ENCODE assay signal across 31 mouse cellular contexts in the genomic region with DNA sequence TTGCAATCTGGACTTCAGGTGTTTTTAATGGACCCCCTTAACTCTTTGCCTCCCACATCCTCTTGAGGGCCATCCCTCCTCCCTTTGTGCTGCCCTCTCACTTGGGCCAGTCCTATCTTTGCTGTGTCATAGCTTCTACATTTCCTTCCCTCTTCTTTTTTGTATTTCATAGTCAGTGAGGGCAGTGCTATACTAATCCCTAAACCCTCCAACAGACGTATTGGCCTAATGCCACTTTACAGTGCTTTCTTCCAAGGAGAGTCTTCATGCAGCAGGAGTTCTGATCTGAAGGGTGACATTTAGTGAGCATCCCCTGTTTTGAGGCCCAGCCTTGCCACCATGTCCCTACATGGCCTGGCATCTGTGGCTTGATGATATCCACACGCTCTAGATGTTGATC. TPM values are rescaled to one million over a fixed set of nuclear protein-coding genes. Genes with fewer than 3 reads are reported as not detected.
A peak's percentile ranks its signal among the peaks of the same experiment; 100 is the strongest.
DNase-seq lines count a peak whose midpoint lies in the region; ATAC-seq and TF ChIP-seq lines count a peak whose summit lies in the region.
"Had no signal": no experiment of that assay in that cellular context is flagged by ENCODE, and none has a peak within 500 bp of the region (broad histone marks: within the 10 kb centered on the region; RNA-seq: fewer than 3 reads in every experiment).

No protein-coding gene starts in this region.

- H3K4me3 ChIP-seq in heart, embryonic 12.5 days: no peak overlapping the region
- no peak overlapping the region for H3K4me3 ChIP-seq in bone marrow, adult 2 months (replicated peaks; ENCODE audit: control insufficient read depth, low read depth, low read length)
- H3K4me3 ChIP-seq in megakaryocyte, embryonic 14.5 days (replicated peaks): peak overlapping the region; percentile 82
- H3K4me3 ChIP-seq in hindbrain, embryonic 12.5 days: no peak overlapping the region
- H3K4me3 ChIP-seq: embryonic facial prominence, embryonic 13.5 days; erythroblast, embryonic 14.5 days; hindbrain, embryonic 10.5 days; intestine, embryonic 15.5 days; left cerebral cortex, adult 2 months; limb, embryonic 12.5 days; liver, embryonic 12.5 days; myocyte; neural tube, embryonic 13.5 days had no signal

- H3K27me3 ChIP-seq in heart, embryonic 12.5 days (replicated peaks): no peaks in the 10 kb centered on the region
- no peaks in the 10 kb centered on the region for H3K27me3 ChIP-seq in megakaryocyte, embryonic 14.5 days (replicated peaks)
- no peaks in the 10 kb centered on the region for H3K27me3 ChIP-seq in hindbrain, embryonic 12.5 days
- H3K27me3 ChIP-seq: embryonic facial prominence, embryonic 13.5 days; intestine, embryonic 15.5 days; liver, embryonic 12.5 days; neural tube, embryonic 13.5 days had no signal

- DNase-seq in heart, adult 18-20 months: no peak
- peak; percentile 52 for DNase-seq in 416B (ENCODE audit: low read depth)
- DNase-seq in layer of hippocampus, adult 8-10 months (ENCODE audit: low spot score in 2 of 2): no peak
- no peak for DNase-seq in frontal cortex, postnatal 36 days (ENCODE audit: low spot score in 2 of 2)
- DNase-seq: adrenal gland, adult 8-10 months; cerebellum, adult 8-10 months; cerebellum, postnatal 25 days; embryo, embryonic 11 days; heart, postnatal 14 days; kidney, adult 2 months; kidney, postnatal 10 days; lung, embryonic 14.5 days; lung, postnatal 14 days; right cerebral cortex, postnatal 4 days had no signal

- H3K9me3 ChIP-seq in heart, embryonic 12.5 days (replicated peaks): no peaks in the 10 kb centered on the region
- no peaks in the 10 kb centered on the region for H3K9me3 ChIP-seq in megakaryocyte, embryonic 14.5 days
- no peaks in the 10 kb centered on the region for H3K9me3 ChIP-seq in hindbrain, embryonic 12.5 days (replicated peaks)
- H3K9me3 ChIP-seq: embryonic facial prominence, embryonic 13.5 days; hindbrain, embryonic 10.5 days; intestine, embryonic 15.5 days; limb, embryonic 12.5 days; liver, embryonic 12.5 days; neural tube, embryonic 13.5 days had no signal

- ATAC-seq in heart, embryonic 12.5 days (ENCODE audit: insufficient number of reproducible peaks, low FRiP score): 0 out of 2 replicates have a peak, but pooled peaks have one; percentile 34
- ATAC-seq in hindbrain, embryonic 12.5 days (ENCODE audit: low FRiP score): no peak
- ATAC-seq: forebrain, embryonic 16.5 days; hindbrain, embryonic 16.5 days; intestine, embryonic 15.5 days; liver, embryonic 12.5 days; midbrain, embryonic 16.5 days had no signal

- no peak overlapping the region for H3K4me2 ChIP-seq in heart, embryonic 12.5 days
- H3K4me2 ChIP-seq in hindbrain, embryonic 12.5 days (replicated peaks): no peak overlapping the region
- H3K4me2 ChIP-seq: embryonic facial prominence, embryonic 13.5 days; intestine, embryonic 15.5 days; limb, embryonic 12.5 days; liver, embryonic 12.5 days; lung, embryonic 14.5 days; neural tube, embryonic 13.5 days had no signal

- WGBS in heart, embryonic 12.5 days: 86% methylated on average over 2 of the region's 2 CpGs
- 48% methylated on average over 2 of the region's 2 CpGs for WGBS in bone marrow, adult 2 months
- WGBS in hindbrain, embryonic 12.5 days: 92% methylated on average over 2 of the region's 2 CpGs

- TF ChIP-seq CTCF in bone marrow, adult 2 months (IDR thresholded peaks at IDR 0.05; ENCODE audit: control insufficient read depth, insufficient read depth, low read length): no peak

- no peaks in the 10 kb centered on the region for H3K36me3 ChIP-seq in heart, embryonic 12.5 days
- peaks cover 34% of the 10 kb centered on the region for H3K36me3 ChIP-seq in megakaryocyte, embryonic 14.5 days (replicated peaks; ENCODE audit: low read length)
- no peaks in the 10 kb centered on the region for H3K36me3 ChIP-seq in hindbrain, embryonic 12.5 days
- H3K36me3 ChIP-seq: embryonic facial prominence, embryonic 13.5 days; hindbrain, embryonic 10.5 days; intestine, embryonic 15.5 days; limb, embryonic 12.5 days; liver, embryonic 12.5 days; neural tube, embryonic 13.5 days had no signal

- no peak overlapping the region for H3K27ac ChIP-seq in heart, embryonic 12.5 days (ENCODE audit: poor library complexity, severe bottlenecking)
- H3K27ac ChIP-seq in bone marrow, adult 2 months (ENCODE audit: control insufficient read depth, insufficient read depth, low read depth, low read length, poor library complexity): peak overlapping the region; percentile 61
- no peak overlapping the region for H3K27ac ChIP-seq in hindbrain, embryonic 12.5 days
- H3K27ac ChIP-seq: hindbrain, embryonic 10.5 days; intestine, embryonic 15.5 days; left cerebral cortex, adult 2 months; limb, embryonic 12.5 days; liver, embryonic 12.5 days; neural tube, embryonic 13.5 days had no signal

- H3K4me1 ChIP-seq in heart, embryonic 12.5 days (replicated peaks): peaks cover 24% of the 10 kb centered on the region
- peaks cover 5% of the 10 kb centered on the region for H3K4me1 ChIP-seq in bone marrow, adult 2 months (ENCODE audit: control insufficient read depth, insufficient read depth, low read length)
- H3K4me1 ChIP-seq in megakaryocyte, embryonic 14.5 days: peaks cover 85% of the 10 kb centered on the region
- H3K4me1 ChIP-seq in hindbrain, embryonic 12.5 days: no peaks in the 10 kb centered on the region

- no peak for TF ChIP-seq POLR2A in bone marrow, adult 2 months (IDR thresholded peaks at IDR 0.05; ENCODE audit: borderline replicate concordance, control insufficient read depth, low read depth, low read length)

- H3K9ac ChIP-seq in heart, embryonic 12.5 days: no peak overlapping the region
- H3K9ac ChIP-seq in hindbrain, embryonic 12.5 days: no peak overlapping the region
- H3K9ac ChIP-seq: embryonic facial prominence, embryonic 13.5 days; intestine, embryonic 15.5 days; limb, embryonic 12.5 days; liver, embryonic 12.5 days; lung, embryonic 14.5 days; neural tube, embryonic 13.5 days had no signal

RNA-seq across cellular contexts. Expression of a gene that starts 1.6 kb away (rescaled TPM):
- 0.14 and 0.28 TPM in 2 replicates for polyA plus RNA-seq in heart, embryonic 12.5 days (2016; fragmentation: Nextera tagmentation; extraction: Ambion mirVana)
- total RNA-seq in heart, adult 18-20 months (2021): under 1 TPM in 1 of 2 experiments, not detected in 1; 0.13 TPM
- polyA plus RNA-seq in bone marrow, adult 2 months (2011; ENCODE audit: insufficient read depth, insufficient read length, low replicate concordance, missing spikeins): not detected in 2 replicates
- polyA plus RNA-seq in megakaryocyte, embryonic 14.5 days (2012; ENCODE audit: insufficient read depth, low replicate concordance): 0.09 TPM in 1 of 2 replicates, not detected in the other
- polyA plus RNA-seq in hindbrain, embryonic 12.5 days (2016; fragmentation: Nextera tagmentation; extraction: Ambion mirVana): 0.59 and 1.1 TPM in 2 replicates
- total RNA-seq in layer of hippocampus, adult 8-10 months (2022): under 1 TPM in 3 of 4 experiments, not detected in 1; 0.14 to 0.37 (median 0.16) TPM
- total RNA-seq: heart, postnatal 14 days had no signal
- polyA plus RNA-seq: erythroblast, embryonic 14.5 days; heart, embryonic 14.5 days had no signal
